Mouse (Mus musculus): ENCODE results near the gene Cnksr3. TPM values are rescaled to one million over a fixed set of nuclear protein-coding genes. Genes with fewer than 3 reads are reported as not detected.

The Cnksr3 gene
- polyA plus RNA-seq, 1 experiment from 2014 or later, result 6.5 TPM

- H3K27me3 ChIP-seq (ENCODE audit: control insufficient read depth, insufficient read depth, low read length), result no peaks in the 10 kb centered on the region
- 64% methylated on average over 12 of the region's 12 CpGs for WGBS
- H3K9me3 ChIP-seq (ENCODE audit: control insufficient read depth, low read length), result no peaks in the 10 kb centered on the region
- no peak overlapping the region for H3K4me3 ChIP-seq (ENCODE audit: control insufficient read depth in 1 of 2, insufficient read depth in 1 of 2, low read depth in 1 of 2, low read length in 2 of 2)
- peak overlapping the region; percentile 70 to 72 for H3K27ac ChIP-seq (replicated peaks in 1 of 2; ENCODE audit: control insufficient read depth in 1 of 2, insufficient read depth in 1 of 2, low read depth in 2 of 2, low read length in 2 of 2)
- no peaks in the 10 kb centered on the region for H3K36me3 ChIP-seq (ENCODE audit: control insufficient read depth, insufficient read depth, low read length)
- ATAC-seq (ENCODE audit: insufficient number of reproducible peaks, insufficient read depth, low FRiP score, low read depth), result no peak
- no peak overlapping the region; the same call in 1 of the 2 replicates for H3K9ac ChIP-seq (ENCODE audit: low read length)
- peaks cover 22 to 23% of the 10 kb centered on the region in 2 experiments for H3K4me1 ChIP-seq (ENCODE audit: control insufficient read depth in 2 of 2, insufficient read depth in 2 of 2, low read length in 2 of 2)
- peak overlapping the region; percentile 35 for H3K4me2 ChIP-seq (ENCODE audit: low read length)
These were observed 29.4 kb downstream of the Cnksr3 start for GRCm38 (mm10) chr10:7182555-7183170.

- no peak overlapping the region for H3K9ac ChIP-seq (ENCODE audit: low read length)
- ATAC-seq (ENCODE audit: insufficient number of reproducible peaks, insufficient read depth, low FRiP score, low read depth), result no peak
- H3K4me2 ChIP-seq (ENCODE audit: low read length), result no peak overlapping the region
- peaks cover 20 to 22% of the 10 kb centered on the region in 2 experiments for H3K4me1 ChIP-seq (ENCODE audit: control insufficient read depth in 2 of 2, insufficient read depth in 2 of 2, low read length in 2 of 2)
- no peak overlapping the region for H3K27ac ChIP-seq (replicated peaks in 1 of 2; ENCODE audit: control insufficient read depth in 1 of 2, insufficient read depth in 1 of 2, low read depth in 2 of 2, low read length in 2 of 2)
- no peaks in the 10 kb centered on the region for H3K9me3 ChIP-seq (ENCODE audit: control insufficient read depth, low read length)
- WGBS, result 80% methylated on average over 5 of the region's 5 CpGs
- no peaks in the 10 kb centered on the region for H3K27me3 ChIP-seq (ENCODE audit: control insufficient read depth, insufficient read depth, low read length)
- H3K4me3 ChIP-seq (ENCODE audit: control insufficient read depth in 1 of 2, insufficient read depth in 1 of 2, low read depth in 1 of 2, low read length in 2 of 2), result no peak overlapping the region
- no peaks in the 10 kb centered on the region for H3K36me3 ChIP-seq (ENCODE audit: control insufficient read depth, insufficient read depth, low read length)
These were observed 31.7 kb downstream of the Cnksr3 start for GRCm38 (mm10) chr10:7180296-7180695.

- Histone ChIP-seq H3K27ac (replicated peaks in 1 of 2; ENCODE audit: control insufficient read depth in 1 of 2, insufficient read depth in 1 of 2, low read depth in 2 of 2, low read length in 2 of 2) (no peak overlapping the region), H3K9ac (ENCODE audit: low read length) (no peak overlapping the region), H3K4me2 (ENCODE audit: low read length) (no peak overlapping the region), H3K9me3 (ENCODE audit: control insufficient read depth, low read length) (no peaks in the 10 kb centered on the region), H3K36me3 (ENCODE audit: control insufficient read depth, insufficient read depth, low read length) (no peaks in the 10 kb centered on the region), H3K4me1 (ENCODE audit: control insufficient read depth in 2 of 2, insufficient read depth in 2 of 2, low read length in 2 of 2) (peaks cover 17 to 18% of the 10 kb centered on the region in 2 experiments), H3K4me3 (ENCODE audit: control insufficient read depth in 1 of 2, insufficient read depth in 1 of 2, low read depth in 1 of 2, low read length in 2 of 2) (no peak overlapping the region), H3K27me3 (ENCODE audit: control insufficient read depth, insufficient read depth, low read length) (no peaks in the 10 kb centered on the region)
- 50% methylated on average over 10 of the region's 10 CpGs for WGBS
- no peak for ATAC-seq (ENCODE audit: insufficient number of reproducible peaks, insufficient read depth, low FRiP score, low read depth)
These were observed 33.5 kb downstream of the Cnksr3 start for GRCm38 (mm10) chr10:7178571-7178970.

- no peak overlapping the region for H3K9ac ChIP-seq (ENCODE audit: low read length)
- H3K4me2 ChIP-seq (ENCODE audit: low read length), result no peak overlapping the region
- H3K27me3 ChIP-seq (ENCODE audit: control insufficient read depth, insufficient read depth, low read length), result no peaks in the 10 kb centered on the region
- no peak for ATAC-seq (ENCODE audit: insufficient number of reproducible peaks, insufficient read depth, low FRiP score, low read depth)
- no peaks in the 10 kb centered on the region for H3K9me3 ChIP-seq (ENCODE audit: control insufficient read depth, low read length)
- no peak overlapping the region for H3K4me3 ChIP-seq (ENCODE audit: control insufficient read depth in 1 of 2, insufficient read depth in 1 of 2, low read depth in 1 of 2, low read length in 2 of 2)
- no peak overlapping the region for H3K27ac ChIP-seq (replicated peaks in 1 of 2; ENCODE audit: control insufficient read depth in 1 of 2, insufficient read depth in 1 of 2, low read depth in 2 of 2, low read length in 2 of 2)
- peaks cover 0 to 3% of the 10 kb centered on the region in 2 experiments; a peak in 2 of 4 replicates for H3K4me1 ChIP-seq (ENCODE audit: control insufficient read depth in 2 of 2, insufficient read depth in 2 of 2, low read length in 2 of 2)
- no peaks in the 10 kb centered on the region for H3K36me3 ChIP-seq (ENCODE audit: control insufficient read depth, insufficient read depth, low read length)
- 84% methylated on average over 8 of the region's 8 CpGs for WGBS
These were observed 35.7 kb downstream of the Cnksr3 start for GRCm38 (mm10) chr10:7176205-7176910.

DNA sequence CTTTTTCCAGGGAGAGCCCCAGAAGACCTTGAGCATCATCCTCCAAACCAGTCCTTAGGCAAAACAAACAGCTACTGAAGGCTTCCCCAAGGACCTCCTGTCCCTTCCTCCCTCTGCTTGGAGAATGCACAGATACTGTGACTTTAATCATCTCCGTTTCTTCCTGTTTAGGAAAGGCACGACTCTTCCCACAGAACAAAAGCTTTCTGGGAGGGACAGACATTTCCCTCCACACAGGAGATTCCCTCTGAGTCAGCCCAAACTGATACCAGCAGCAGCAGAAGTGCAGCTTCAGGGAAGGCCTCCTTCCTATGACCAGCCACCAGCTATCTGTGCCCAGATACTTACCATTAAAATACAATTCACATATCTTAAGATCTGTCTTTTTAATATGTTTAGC, 37.6 kb downstream of the Cnksr3 start:
- Histone ChIP-seq H3K4me2 (ENCODE audit: low read length) (no peak overlapping the region), H3K27me3 (ENCODE audit: control insufficient read depth, insufficient read depth, low read length) (no peaks in the 10 kb centered on the region), H3K4me3 (ENCODE audit: control insufficient read depth in 1 of 2, insufficient read depth in 1 of 2, low read depth in 1 of 2, low read length in 2 of 2) (no peak overlapping the region), H3K36me3 (ENCODE audit: control insufficient read depth, insufficient read depth, low read length) (no peaks in the 10 kb centered on the region), H3K4me1 (ENCODE audit: control insufficient read depth in 2 of 2, insufficient read depth in 2 of 2, low read length in 2 of 2) (peaks cover 0 to 3% of the 10 kb centered on the region in 2 experiments; a peak in 2 of 4 replicates), H3K27ac (replicated peaks in 1 of 2; ENCODE audit: control insufficient read depth in 1 of 2, insufficient read depth in 1 of 2, low read depth in 2 of 2, low read length in 2 of 2) (0 out of 4 replicates have a peak overlapping the region, but pooled peaks of 1 of the 2 experiments have one; percentile 9), H3K9me3 (ENCODE audit: control insufficient read depth, low read length) (no peaks in the 10 kb centered on the region), H3K9ac (ENCODE audit: low read length) (no peak overlapping the region)
- 0 out of 2 replicates have a peak, but pooled peaks have one; percentile 24 for ATAC-seq (ENCODE audit: insufficient number of reproducible peaks, insufficient read depth, low FRiP score, low read depth)
- WGBS, result 35% methylated on average over 2 of the region's 2 CpGs

DNA sequence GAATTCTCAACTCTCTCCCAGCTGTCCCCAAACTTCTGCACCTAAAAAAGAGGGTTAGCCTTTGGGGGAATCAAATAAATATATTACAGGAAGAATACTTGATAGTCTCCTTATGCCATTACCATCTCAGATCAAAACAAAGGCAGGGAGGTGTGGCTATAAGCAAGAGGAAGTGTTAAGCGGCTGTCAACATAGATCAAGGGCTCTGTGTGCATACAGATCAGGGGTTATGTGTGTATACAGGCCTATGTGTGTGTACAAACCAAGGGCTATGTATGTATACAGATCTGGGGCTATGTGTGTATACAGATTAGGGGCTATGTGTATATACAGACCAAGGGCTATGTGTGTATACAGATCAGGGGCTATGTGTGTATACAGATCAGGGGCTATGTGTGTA, 38.9 kb downstream of the Cnksr3 start:
- no peak overlapping the region for H3K9ac ChIP-seq (ENCODE audit: low read length)
- no peak for ATAC-seq (ENCODE audit: insufficient number of reproducible peaks, insufficient read depth, low FRiP score, low read depth)
- no peaks in the 10 kb centered on the region for H3K9me3 ChIP-seq (ENCODE audit: control insufficient read depth, low read length)
- WGBS, result 74% methylated on average over 1 of the region's 1 CpGs
- no peak overlapping the region for H3K4me3 ChIP-seq (ENCODE audit: control insufficient read depth in 1 of 2, insufficient read depth in 1 of 2, low read depth in 1 of 2, low read length in 2 of 2)
- no peak overlapping the region for H3K27ac ChIP-seq (replicated peaks in 1 of 2; ENCODE audit: control insufficient read depth in 1 of 2, insufficient read depth in 1 of 2, low read depth in 2 of 2, low read length in 2 of 2)
- H3K4me2 ChIP-seq (ENCODE audit: low read length), result no peak overlapping the region
- H3K4me1 ChIP-seq (ENCODE audit: control insufficient read depth in 2 of 2, insufficient read depth in 2 of 2, low read length in 2 of 2), result no peaks in the 10 kb centered on the region; a peak in 1 of 4 replicates
- H3K36me3 ChIP-seq (ENCODE audit: control insufficient read depth, insufficient read depth, low read length), result no peaks in the 10 kb centered on the region
- no peaks in the 10 kb centered on the region for H3K27me3 ChIP-seq (ENCODE audit: control insufficient read depth, insufficient read depth, low read length)

DNA sequence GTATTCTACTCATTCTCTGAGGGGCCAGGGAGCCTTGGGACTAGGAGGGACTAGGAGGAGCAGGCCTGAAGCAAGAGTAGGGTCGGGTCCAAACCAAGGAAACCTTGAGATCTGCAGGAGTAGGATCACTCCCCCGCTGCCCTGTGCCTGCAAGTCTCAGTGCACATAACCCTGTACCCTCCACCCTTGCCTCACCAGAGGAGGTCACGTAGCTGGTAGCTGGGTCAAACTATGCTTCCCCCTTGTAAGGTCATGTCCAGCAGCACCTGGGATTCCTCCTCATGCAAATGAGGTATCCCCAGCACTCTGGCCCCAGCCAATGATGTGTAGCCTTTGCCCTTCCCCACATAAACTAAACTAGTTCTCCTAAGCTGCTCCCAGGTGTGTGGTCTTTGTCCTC, 41.6 kb downstream of the Cnksr3 start:
- no peaks in the 10 kb centered on the region for H3K9me3 ChIP-seq (ENCODE audit: control insufficient read depth, low read length)
- H3K4me2 ChIP-seq (ENCODE audit: low read length), result no peak overlapping the region
- H3K9ac ChIP-seq (ENCODE audit: low read length), result no peak overlapping the region
- H3K36me3 ChIP-seq (ENCODE audit: control insufficient read depth, insufficient read depth, low read length), result no peaks in the 10 kb centered on the region
- no peak for ATAC-seq (ENCODE audit: insufficient number of reproducible peaks, insufficient read depth, low FRiP score, low read depth)
- H3K4me1 ChIP-seq (ENCODE audit: control insufficient read depth in 2 of 2, insufficient read depth in 2 of 2, low read length in 2 of 2), result no peaks in the 10 kb centered on the region; a peak in 1 of 4 replicates
- H3K27ac ChIP-seq (replicated peaks in 1 of 2; ENCODE audit: control insufficient read depth in 1 of 2, insufficient read depth in 1 of 2, low read depth in 2 of 2, low read length in 2 of 2), result no peak overlapping the region
- no peaks in the 10 kb centered on the region for H3K27me3 ChIP-seq (ENCODE audit: control insufficient read depth, insufficient read depth, low read length)
- 86% methylated on average over 3 of the region's 3 CpGs for WGBS
- H3K4me3 ChIP-seq (ENCODE audit: control insufficient read depth in 1 of 2, insufficient read depth in 1 of 2, low read depth in 1 of 2, low read length in 2 of 2), result no peak overlapping the region
